Mouse (Mus musculus): Measurements from ENCODE around the gene Elmo3.

DNA sequence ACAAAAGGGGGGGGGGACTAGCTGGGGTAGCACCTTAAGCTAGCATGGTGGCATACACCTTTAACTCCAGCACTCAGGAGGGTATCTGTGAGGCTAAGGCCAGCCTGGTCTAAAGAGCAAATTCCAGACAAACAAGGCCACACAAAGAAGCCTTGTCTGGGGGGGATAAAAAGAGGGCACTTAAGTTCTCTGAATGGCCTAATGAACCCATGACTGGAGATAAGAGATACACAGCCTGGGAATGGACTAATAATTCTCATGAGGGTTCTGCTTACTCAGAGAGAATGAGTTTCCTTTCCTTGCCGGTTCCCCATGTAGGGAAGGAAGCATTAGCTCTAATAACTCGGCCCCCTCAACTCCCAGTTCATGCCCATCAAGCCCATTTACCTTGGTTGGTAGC lies 27.1 kb downstream of the Elmo3 start:
- TF ChIP-seq CTCF (IDR thresholded peaks at IDR 0.05) (no peak), EP300 (IDR thresholded peaks at IDR 0.05) (no peak)
